Mouse (Mus musculus) megakaryocyte-erythroid progenitor cell, adult 5-6 weeks (primary cell): ENCODE data around the gene Rgs10. TPM values are rescaled to one million over a fixed set of nuclear protein-coding genes. Genes with fewer than 3 reads are reported as not detected.
"Not testable (repeated sequence)": the region's sequence is repeated elsewhere in the genome, so short reads cannot be mapped to it uniquely, and the experiment has no call there.

Experiments
- ATAC-seq: replicated peaks from 2 replicates; pipeline ENCODE4 v1.8.0; 2016; ENCODE audit warnings: mild to moderate bottlenecking, inconsistent platforms; ENCODE audit not compliant: severe bottlenecking, poor library complexity, low FRiP score, low TSS enrichment
- total RNA-seq, 2 experiments: library from RNA; stranded (forward) in 1 of 2; stranded (reverse) in 1 of 2; fragments of 200-1000, 215-1000 nt in 1 of 2; fragments of >200 nt in 1 of 2; fragmentation: Nextera tagmentation in 1 of 2; gene quantifications; 2 replicates each; pipeline ENCODE4 v1.2.3; 2014 to 2017

Rgs10 gene
- total RNA-seq, 2 experiments from 2014 or later = 177 to 210 TPM

- no peak for ATAC-seq
These were observed 68.2 kb downstream of the Rgs10 start for GRCm38 (mm10) chr7:128350316-128350715.

- ATAC-seq = no peak
These were observed 68.8 kb downstream of the Rgs10 start for GRCm38 (mm10) chr7:128349751-128350150.

- 0 out of 2 replicates have a peak, but pooled peaks have one; percentile 43 for ATAC-seq
These were observed 70.0 kb downstream of the Rgs10 start for GRCm38 (mm10) chr7:128348608-128349007.

GRCm38 (mm10) chr7:128346991-128347390 is 71.6 kb downstream of the Rgs10 start:
- no peak for ATAC-seq

- ATAC-seq = no peak
These were observed 72.0 kb downstream of the Rgs10 start for GRCm38 (mm10) chr7:128346522-128346921.

GRCm38 (mm10) chr7:128345691-128346090 is 72.9 kb downstream of the Rgs10 start:
- no peak for ATAC-seq

GRCm38 (mm10) chr7:128344928-128345653 is 73.5 kb downstream of the Rgs10 start:
- peak; percentile 93 for ATAC-seq

GRCm38 (mm10) chr7:128344488-128344887 is 74.1 kb downstream of the Rgs10 start:
- 0 out of 2 replicates have a peak, but pooled peaks have one; percentile 12 for ATAC-seq

GRCm38 (mm10) chr7:128342691-128343090 is 75.9 kb downstream of the Rgs10 start:
- ATAC-seq = not testable (repeated sequence)

- not testable (repeated sequence) for ATAC-seq
These were observed 78.2 kb downstream of the Rgs10 start for GRCm38 (mm10) chr7:128340321-128340720.

GRCm38 (mm10) chr7:128332896-128333295 is 85.7 kb downstream of the Rgs10 start:
- ATAC-seq = no peak

- no peak for ATAC-seq
These were observed 87.6 kb downstream of the Rgs10 start for GRCm38 (mm10) chr7:128330981-128331380.

- no peak for ATAC-seq
These were observed 93.6 kb downstream of the Rgs10 start for GRCm38 (mm10) chr7:128324977-128325376.

Other genes with a start within 250 kb of the Rgs10 start
- gene Cox6a2, start 212.4 kb downstream of the Rgs10 start, total RNA-seq (2014; fragmentation: Nextera tagmentation) = 2.8 TPM in 1 of 2 replicates, not detected in the other
- gene Cox6a2, start 212.4 kb downstream of the Rgs10 start, total RNA-seq (2017) = not detected in 2 replicates
- 15.3 and 18.1 TPM in 2 replicates for gene Armc5, start 181.4 kb downstream of the Rgs10 start, total RNA-seq (2014; fragmentation: Nextera tagmentation)
- 9.2 and 9.8 TPM in 2 replicates for gene Armc5, start 181.4 kb downstream of the Rgs10 start, total RNA-seq (2017)
- gene 9130023H24Rik, start 180.7 kb downstream of the Rgs10 start, total RNA-seq (2014; fragmentation: Nextera tagmentation) = 2.1 and 3.8 TPM in 2 replicates
- 2.2 and 4.8 TPM in 2 replicates for gene 9130023H24Rik, start 180.7 kb downstream of the Rgs10 start, total RNA-seq (2017)
- gene Tgfb1i1, start 171.9 kb downstream of the Rgs10 start, total RNA-seq (2014; fragmentation: Nextera tagmentation) = 2.2 TPM in 1 of 2 replicates, not detected in the other
- 0.27 and 1.3 TPM in 2 replicates for gene Tgfb1i1, start 171.9 kb downstream of the Rgs10 start, total RNA-seq (2017)
- 0.81 and 1.1 TPM in 2 replicates for gene Slc5a2, start 153.1 kb downstream of the Rgs10 start, total RNA-seq (2014; fragmentation: Nextera tagmentation)
- gene Slc5a2, start 153.1 kb downstream of the Rgs10 start, total RNA-seq (2017) = 0.65 and 1.5 TPM in 2 replicates
- gene BC017158, start 120.6 kb downstream of the Rgs10 start, total RNA-seq (2014; fragmentation: Nextera tagmentation) = 82.5 and 95.0 TPM in 2 replicates
- gene BC017158, start 120.6 kb downstream of the Rgs10 start, total RNA-seq (2017) = 30.8 and 50.8 TPM in 2 replicates
- 189 and 238 TPM in 2 replicates for gene Tial1, start 43.0 kb upstream of the Rgs10 start, total RNA-seq (2014; fragmentation: Nextera tagmentation)
- 50.6 and 67.8 TPM in 2 replicates for gene Tial1, start 43.0 kb upstream of the Rgs10 start, total RNA-seq (2017)
- gene Bag3, start 104.9 kb upstream of the Rgs10 start, total RNA-seq (2014; fragmentation: Nextera tagmentation) = 11.0 and 12.7 TPM in 2 replicates
- gene Bag3, start 104.9 kb upstream of the Rgs10 start, total RNA-seq (2017) = 6.5 and 14.2 TPM in 2 replicates
- 8.8 and 11.5 TPM in 2 replicates for gene Inpp5f, start 192.6 kb upstream of the Rgs10 start, total RNA-seq (2014; fragmentation: Nextera tagmentation)
- 4.6 and 9.4 TPM in 2 replicates for gene Inpp5f, start 192.6 kb upstream of the Rgs10 start, total RNA-seq (2017)